In genomic region chr9:54931765-54932164, GRCm38 (mm10) we compare ENCODE assay signal across 17 mouse cellular contexts. TPM values are rescaled to one million over a fixed set of nuclear protein-coding genes. Genes with fewer than 3 reads are reported as not detected.
A peak's percentile ranks its signal among the peaks of the same experiment; 100 is the strongest.
DNase-seq lines count a peak whose midpoint lies in the region; ATAC-seq and TF ChIP-seq lines count a peak whose summit lies in the region.
"Had no signal": no experiment of that assay in that cellular context is flagged by ENCODE, and none has a peak within 500 bp of the region (broad histone marks: within the 10 kb centered on the region; RNA-seq: fewer than 3 reads in every experiment).

No protein-coding gene starts in this region.

- no peak overlapping the region for H3K4me3 ChIP-seq in kidney, embryonic 16.5 days (ENCODE audit: low read length)
- no peak overlapping the region for H3K4me3 ChIP-seq in kidney, embryonic 14.5 days (ENCODE audit: low read length)
- H3K4me3 ChIP-seq in lung, postnatal 0 days (ENCODE audit: low read depth, low read length), result no peak overlapping the region
- H3K4me3 ChIP-seq in MEL (ENCODE audit: control insufficient read depth in 1 of 2, insufficient read depth in 1 of 2, low read depth in 2 of 2, low read length in 2 of 2), result no peak overlapping the region
- no peak overlapping the region for H3K4me3 ChIP-seq in stomach, postnatal 0 days (ENCODE audit: low read depth, low read length)
- H3K4me3 ChIP-seq in neural tube, embryonic 15.5 days (replicated peaks), result no peak overlapping the region
- H3K4me3 ChIP-seq: forebrain, embryonic 13.5 days; limb, embryonic 12.5 days; midbrain, embryonic 13.5 days had no signal

- TF ChIP-seq EP300 in lung, postnatal 0 days (IDR thresholded peaks at IDR 0.05), result no peak
- no peak for TF ChIP-seq EP300 in MEL (IDR thresholded peaks at IDR 0.05; ENCODE audit: low read depth in 1 of 2, low read length in 2 of 2)
- TF ChIP-seq EP300 in stomach, postnatal 0 days (optimal IDR thresholded peaks at IDR 0.05), result no peak

- H3K79me2 ChIP-seq in MEL (ENCODE audit: control insufficient read depth, insufficient read depth, low read length, poor library complexity), result no peaks in the 10 kb centered on the region

- no peaks in the 10 kb centered on the region for H3K9me3 ChIP-seq in kidney, embryonic 16.5 days (ENCODE audit: low read length)
- H3K9me3 ChIP-seq in kidney, embryonic 14.5 days (ENCODE audit: control insufficient read depth, low read length), result no peaks in the 10 kb centered on the region
- H3K9me3 ChIP-seq in lung, postnatal 0 days (ENCODE audit: low read length), result no peaks in the 10 kb centered on the region
- no peaks in the 10 kb centered on the region for H3K9me3 ChIP-seq in MEL (replicated peaks; ENCODE audit: insufficient read depth, low read length)
- no peaks in the 10 kb centered on the region for H3K9me3 ChIP-seq in stomach, postnatal 0 days (ENCODE audit: control insufficient read depth, low read length)
- no peaks in the 10 kb centered on the region for H3K9me3 ChIP-seq in neural tube, embryonic 15.5 days (replicated peaks)
- H3K9me3 ChIP-seq: forebrain, embryonic 13.5 days; limb, embryonic 12.5 days; midbrain, embryonic 13.5 days had no signal

- TF ChIP-seq CTCF in lung, postnatal 0 days (IDR thresholded peaks at IDR 0.05), result peak; percentile 26
- peak; percentile 66 to 76 (median 76) for TF ChIP-seq CTCF in MEL (IDR thresholded peaks at IDR 0.05 in 2 of 3, conservative IDR thresholded peaks at IDR 0.05 in 1 of 3; ENCODE audit: control insufficient read depth in 1 of 3, insufficient read depth in 1 of 3, low read depth in 2 of 3, low read length in 3 of 3, poor library complexity in 1 of 3, severe bottlenecking in 1 of 3)
- peak; percentile 42 for TF ChIP-seq CTCF in stomach, postnatal 0 days (IDR thresholded peaks at IDR 0.05; ENCODE audit: low read depth)

- DNase-seq in lung, postnatal 0 days (ENCODE audit: low spot score), result no peak
- no peak for DNase-seq in lung, postnatal 10 days
- DNase-seq in MEL (ENCODE audit: low read depth, low spot score), result peak; percentile 59
- DNase-seq in stomach, postnatal 0 days (ENCODE audit: low spot score), result no peak
- DNase-seq: cerebellum, adult 2 months; heart, postnatal 10 days; lung, postnatal 36 days; right cerebral cortex, postnatal 25 days; thymus, adult 2 months had no signal

- no peak overlapping the region for H3K9ac ChIP-seq in kidney, embryonic 16.5 days (replicated peaks; ENCODE audit: low read length)
- H3K9ac ChIP-seq in kidney, embryonic 14.5 days (ENCODE audit: low read depth, low read length), result no peak overlapping the region
- no peak overlapping the region for H3K9ac ChIP-seq in lung, postnatal 0 days (replicated peaks; ENCODE audit: low read depth)
- H3K9ac ChIP-seq in MEL (ENCODE audit: control insufficient read depth, low read depth, low read length, poor library complexity, severe bottlenecking), result no peak overlapping the region
- no peak overlapping the region for H3K9ac ChIP-seq in stomach, postnatal 0 days (ENCODE audit: low read length)
- no peak overlapping the region for H3K9ac ChIP-seq in neural tube, embryonic 15.5 days (replicated peaks)
- H3K9ac ChIP-seq: forebrain, embryonic 13.5 days; limb, embryonic 12.5 days; midbrain, embryonic 13.5 days had no signal

- H3K27me3 ChIP-seq in kidney, embryonic 16.5 days (ENCODE audit: insufficient read depth, low read length), result no peaks in the 10 kb centered on the region
- H3K27me3 ChIP-seq in kidney, embryonic 14.5 days (ENCODE audit: control insufficient read depth, insufficient read depth, low read length), result no peaks in the 10 kb centered on the region
- H3K27me3 ChIP-seq in lung, postnatal 0 days (replicated peaks; ENCODE audit: insufficient read depth, low read length), result no peaks in the 10 kb centered on the region
- H3K27me3 ChIP-seq in MEL (ENCODE audit: control insufficient read depth in 1 of 2, insufficient read depth in 2 of 2, low read length in 2 of 2), result peaks cover 0 to 6% of the 10 kb centered on the region in 2 experiments
- no peaks in the 10 kb centered on the region for H3K27me3 ChIP-seq in stomach, postnatal 0 days (ENCODE audit: control insufficient read depth, insufficient read depth, low read length)
- no peaks in the 10 kb centered on the region for H3K27me3 ChIP-seq in neural tube, embryonic 15.5 days (replicated peaks)
- H3K27me3 ChIP-seq: forebrain, embryonic 13.5 days; limb, embryonic 12.5 days; midbrain, embryonic 13.5 days had no signal

- peak; percentile 62 for TF ChIP-seq RAD21 in MEL (IDR thresholded peaks at IDR 0.05; ENCODE audit: low read depth, low read length)

- WGBS in kidney, embryonic 16.5 days, result 24% methylated on average over 1 of the region's 1 CpGs
- WGBS in kidney, embryonic 14.5 days, result 0% methylated on average over 1 of the region's 1 CpGs
- 19% methylated on average over 1 of the region's 1 CpGs for WGBS in lung, postnatal 0 days
- 8% methylated on average over 1 of the region's 1 CpGs for WGBS in stomach, postnatal 0 days
- 17% methylated on average over 1 of the region's 1 CpGs for WGBS in neural tube, embryonic 15.5 days

- no peak overlapping the region for H3K4me2 ChIP-seq in kidney, embryonic 16.5 days (replicated peaks; ENCODE audit: low read depth, low read length)
- H3K4me2 ChIP-seq in kidney, embryonic 14.5 days (replicated peaks; ENCODE audit: low read depth, low read length), result no peak overlapping the region
- no peak overlapping the region for H3K4me2 ChIP-seq in lung, postnatal 0 days (replicated peaks; ENCODE audit: low read depth, low read length)
- H3K4me2 ChIP-seq in stomach, postnatal 0 days (replicated peaks; ENCODE audit: low read depth), result no peak overlapping the region
- no peak overlapping the region for H3K4me2 ChIP-seq in neural tube, embryonic 15.5 days
- H3K4me2 ChIP-seq: forebrain, embryonic 13.5 days; limb, embryonic 12.5 days; midbrain, embryonic 13.5 days had no signal

- H3K36me3 ChIP-seq in kidney, embryonic 16.5 days (ENCODE audit: insufficient read depth, low read length), result no peaks in the 10 kb centered on the region
- H3K36me3 ChIP-seq in kidney, embryonic 14.5 days (ENCODE audit: control insufficient read depth, insufficient read depth, low read length), result no peaks in the 10 kb centered on the region
- no peaks in the 10 kb centered on the region for H3K36me3 ChIP-seq in lung, postnatal 0 days (ENCODE audit: insufficient read depth, low read length)
- no peaks in the 10 kb centered on the region for H3K36me3 ChIP-seq in MEL (ENCODE audit: control insufficient read depth in 1 of 2, insufficient read depth in 2 of 2, low read length in 2 of 2)
- no peaks in the 10 kb centered on the region for H3K36me3 ChIP-seq in stomach, postnatal 0 days (ENCODE audit: control insufficient read depth, insufficient read depth, low read length)
- no peaks in the 10 kb centered on the region for H3K36me3 ChIP-seq in neural tube, embryonic 15.5 days
- H3K36me3 ChIP-seq: limb, embryonic 12.5 days; midbrain, embryonic 13.5 days had no signal

- H3K4me1 ChIP-seq in kidney, embryonic 16.5 days (ENCODE audit: insufficient read depth, low read length), result no peaks in the 10 kb centered on the region
- no peaks in the 10 kb centered on the region for H3K4me1 ChIP-seq in kidney, embryonic 14.5 days (ENCODE audit: control insufficient read depth, insufficient read depth, low read length)
- H3K4me1 ChIP-seq in lung, postnatal 0 days (ENCODE audit: insufficient read depth, low read depth, low read length), result no peaks in the 10 kb centered on the region
- H3K4me1 ChIP-seq in MEL (ENCODE audit: control insufficient read depth in 1 of 2, insufficient read depth in 2 of 2, low read length in 2 of 2), result no peaks in the 10 kb centered on the region
- H3K4me1 ChIP-seq in stomach, postnatal 0 days (replicated peaks; ENCODE audit: control insufficient read depth, insufficient read depth), result no peaks in the 10 kb centered on the region
- no peaks in the 10 kb centered on the region for H3K4me1 ChIP-seq in neural tube, embryonic 15.5 days
- H3K4me1 ChIP-seq: forebrain, embryonic 13.5 days; limb, embryonic 12.5 days; midbrain, embryonic 13.5 days had no signal

- no peak for ATAC-seq in kidney, embryonic 16.5 days (ENCODE audit: low FRiP score, low TSS enrichment)
- ATAC-seq in kidney, embryonic 14.5 days (ENCODE audit: low FRiP score, low TSS enrichment), result no peak
- ATAC-seq in lung, postnatal 0 days, result no peak
- ATAC-seq in stomach, postnatal 0 days (ENCODE audit: low FRiP score, low TSS enrichment), result no peak
- ATAC-seq in neural tube, embryonic 15.5 days (ENCODE audit: low FRiP score), result no peak
- ATAC-seq: forebrain, embryonic 13.5 days; inflammation-experienced regulatory T-cells, adult 6 months; midbrain, embryonic 13.5 days had no signal

- no peak for TF ChIP-seq POLR2A in MEL (IDR thresholded peaks at IDR 0.05; ENCODE audit: control insufficient read depth in 1 of 2, insufficient read depth in 1 of 2, low read depth in 1 of 2, low read length in 2 of 2, poor library complexity in 1 of 2)

- peak overlapping the region; percentile 54; the same call in 1 of the 2 replicates for H3K27ac ChIP-seq in kidney, embryonic 16.5 days (ENCODE audit: low read length)
- H3K27ac ChIP-seq in kidney, embryonic 14.5 days (ENCODE audit: low read depth, low read length), result no peak overlapping the region
- H3K27ac ChIP-seq in lung, postnatal 0 days (ENCODE audit: low read length), result no peak overlapping the region
- H3K27ac ChIP-seq in MEL (ENCODE audit: control insufficient read depth, low read depth, low read length), result no peak overlapping the region
- no peak overlapping the region for H3K27ac ChIP-seq in stomach, postnatal 0 days (replicated peaks)
- no peak overlapping the region for H3K27ac ChIP-seq in neural tube, embryonic 15.5 days (replicated peaks)
- H3K27ac ChIP-seq: forebrain, embryonic 13.5 days; limb, embryonic 12.5 days; midbrain, embryonic 13.5 days had no signal

RNA-seq across cellular contexts. Expression of gene Hykk, which starts 14.7 kb away (rescaled TPM):
- polyA plus RNA-seq in kidney, embryonic 16.5 days (2015; fragmentation: Nextera tagmentation; extraction: Ambion mirVana), result 12.9 and 14.0 TPM in 2 replicates
- 2.7 and 5.1 TPM in 2 replicates for polyA plus RNA-seq in kidney, embryonic 14.5 days (2014; fragmentation: Nextera tagmentation; extraction: Ambion mirVana)
- polyA plus RNA-seq in lung, postnatal 0 days (2015; fragmentation: Nextera tagmentation; extraction: Ambion mirVana), result 3.1 and 3.7 TPM in 2 replicates
- not detected in 2 replicates for total RNA-seq in MEL (2012; rRNA removed)
- polyA plus RNA-seq in MEL (2012; ENCODE audit: insufficient read depth in 1 of 2, insufficient read length in 2 of 2, low read depth in 1 of 2, low replicate concordance in 2 of 2, missing spikeins in 1 of 2), result not detected
- 1.3 and 1.4 TPM in 2 replicates for polyA plus RNA-seq in stomach, postnatal 0 days (2015; fragmentation: Nextera tagmentation; extraction: Ambion mirVana)
- 2.0 and 2.1 TPM in 2 replicates for polyA plus RNA-seq in neural tube, embryonic 15.5 days (2015; fragmentation: Nextera tagmentation; extraction: Ambion mirVana)

RNA-seq across cellular contexts. Expression of gene Psma4, which starts 18.8 kb away (rescaled TPM):
- polyA plus RNA-seq in kidney, embryonic 16.5 days (2015; fragmentation: Nextera tagmentation; extraction: Ambion mirVana), result 319 and 335 TPM in 2 replicates
- 336 and 387 TPM in 2 replicates for polyA plus RNA-seq in kidney, embryonic 14.5 days (2014; fragmentation: Nextera tagmentation; extraction: Ambion mirVana)
- polyA plus RNA-seq in lung, postnatal 0 days (2015; fragmentation: Nextera tagmentation; extraction: Ambion mirVana), result 176 and 181 TPM in 2 replicates
- 319 and 353 TPM in 2 replicates for total RNA-seq in MEL (2012; rRNA removed)
- polyA plus RNA-seq in MEL (2012; ENCODE audit: insufficient read depth in 1 of 2, insufficient read length in 2 of 2, low read depth in 1 of 2, low replicate concordance in 2 of 2, missing spikeins in 1 of 2), result 100 to 1,000 TPM; 310 to 764 TPM
- polyA plus RNA-seq in stomach, postnatal 0 days (2015; fragmentation: Nextera tagmentation; extraction: Ambion mirVana), result 196 and 201 TPM in 2 replicates
- polyA plus RNA-seq in neural tube, embryonic 15.5 days (2015; fragmentation: Nextera tagmentation; extraction: Ambion mirVana), result 268 and 283 TPM in 2 replicates

RNA-seq across cellular contexts. Expression of gene AY074887, which starts 19.0 kb away (rescaled TPM):
- 0.96 and 1.6 TPM in 2 replicates for polyA plus RNA-seq in kidney, embryonic 16.5 days (2015; fragmentation: Nextera tagmentation; extraction: Ambion mirVana)
- polyA plus RNA-seq in kidney, embryonic 14.5 days (2014; fragmentation: Nextera tagmentation; extraction: Ambion mirVana), result 0.80 and 1.4 TPM in 2 replicates
- polyA plus RNA-seq in lung, postnatal 0 days (2015; fragmentation: Nextera tagmentation; extraction: Ambion mirVana), result 0.74 and 0.75 TPM in 2 replicates
- total RNA-seq in MEL (2012; rRNA removed), result not detected in 2 replicates
- polyA plus RNA-seq in MEL (2012; ENCODE audit: insufficient read depth in 1 of 2, insufficient read length in 2 of 2, low read depth in 1 of 2, low replicate concordance in 2 of 2, missing spikeins in 1 of 2), result under 1 TPM in 1 of 2 experiments, not detected in 1; 0.32 TPM
- polyA plus RNA-seq in stomach, postnatal 0 days (2015; fragmentation: Nextera tagmentation; extraction: Ambion mirVana), result 0.25 and 0.44 TPM in 2 replicates
- polyA plus RNA-seq in neural tube, embryonic 15.5 days (2015; fragmentation: Nextera tagmentation; extraction: Ambion mirVana), result 0.57 and 0.97 TPM in 2 replicates
- total RNA-seq: heart, adult 8-10 months; heart, postnatal 10 days had no signal
- polyA plus RNA-seq: cerebellum, adult 2 months; thymus, adult 2 months had no signal

RNA-seq across cellular contexts. Expression of gene Chrna5, which starts 48.9 kb away (rescaled TPM):
- 0.40 and 0.91 TPM in 2 replicates for polyA plus RNA-seq in kidney, embryonic 16.5 days (2015; fragmentation: Nextera tagmentation; extraction: Ambion mirVana)
- 0.17 and 0.72 TPM in 2 replicates for polyA plus RNA-seq in kidney, embryonic 14.5 days (2014; fragmentation: Nextera tagmentation; extraction: Ambion mirVana)
- polyA plus RNA-seq in lung, postnatal 0 days (2015; fragmentation: Nextera tagmentation; extraction: Ambion mirVana), result 0.05 TPM in 1 of 2 replicates, not detected in the other
- total RNA-seq in MEL (2012; rRNA removed), result not detected in 2 replicates
- polyA plus RNA-seq in MEL (2012; ENCODE audit: insufficient read depth in 1 of 2, insufficient read length in 2 of 2, low read depth in 1 of 2, low replicate concordance in 2 of 2, missing spikeins in 1 of 2), result not detected
- 1.1 and 1.3 TPM in 2 replicates for polyA plus RNA-seq in stomach, postnatal 0 days (2015; fragmentation: Nextera tagmentation; extraction: Ambion mirVana)
- polyA plus RNA-seq in neural tube, embryonic 15.5 days (2015; fragmentation: Nextera tagmentation; extraction: Ambion mirVana), result 3.7 and 3.9 TPM in 2 replicates
- total RNA-seq: heart, adult 8-10 months; heart, postnatal 10 days had no signal
- polyA plus RNA-seq: inflammation-experienced regulatory T-cells, adult 6 months had no signal

Comparison
In these comparisons a context has a peak if more than half of its experiments do, and no peak if none do; other contexts are left out.
1. CTCF ChIP-seq: peak in every context shown above with its lines; median percentile 76 in MEL; 42 in stomach, postnatal 0 days; 26 in lung, postnatal 0 days.